Mouse (Mus musculus): Measurements from ENCODE around the gene Olfr972. TPM values are rescaled to one million over a fixed set of nuclear protein-coding genes. Genes with fewer than 3 reads are reported as not detected.

The Olfr972 gene
- polyA plus RNA-seq (2015; fragmentation: Nextera tagmentation; extraction: Ambion mirVana): not detected in 2 replicates

GRCm38 (mm10) chr9:39866122-39866521 is at the start of gene Olfr972:
Gene Olfr972, plus strand, starts transcription at chr9:39866422.

DNA sequence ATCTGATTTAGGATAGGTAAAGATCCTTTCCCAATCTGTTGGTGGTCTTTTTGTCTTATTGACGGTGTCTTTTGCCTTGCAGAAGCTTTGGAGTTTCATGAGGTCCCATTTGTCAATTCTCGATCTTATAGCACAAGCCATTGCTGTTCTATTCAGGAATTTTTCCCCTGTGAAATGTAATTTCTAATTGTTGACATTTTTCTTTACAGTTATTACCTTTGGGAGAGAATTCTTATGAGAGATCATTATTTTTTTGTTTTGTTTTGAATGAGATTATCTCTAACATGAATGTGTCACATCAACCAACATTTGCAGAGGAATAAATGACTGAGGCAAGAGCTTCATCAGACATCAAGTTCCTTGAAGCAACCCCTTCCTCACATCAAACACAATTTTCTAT is 29.6 kb upstream of the Olfr972 start, which contains the start of gene Olfr971:
Gene Olfr971 (plus strand): TSS at position 301 of the 400 bp plus-strand sequence.

DNA sequence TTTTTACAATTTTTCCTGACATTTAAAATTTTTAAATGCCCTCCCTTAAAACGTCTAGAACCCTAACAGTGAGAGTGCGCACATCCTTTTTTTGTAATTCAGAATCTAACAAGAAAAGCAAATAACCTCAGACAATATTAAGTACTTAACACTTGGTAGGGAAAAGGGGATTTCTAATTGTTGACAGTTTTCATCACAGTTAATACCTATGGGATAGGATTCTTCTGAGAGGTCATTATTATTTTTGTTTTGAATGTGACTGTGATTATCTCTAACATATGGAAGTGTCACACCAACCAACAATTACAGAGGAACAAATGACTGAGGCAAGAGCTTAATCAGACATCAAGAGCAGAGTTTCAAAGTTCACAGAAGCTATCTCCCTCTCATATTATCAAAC is 40.8 kb downstream of the Olfr972 start, which contains the start of gene Olfr229:
Gene Olfr229 (plus strand): TSS at position 301 of the 400 bp plus-strand sequence.

Other genes with a start within 250 kb of the Olfr972 start
- not detected in 2 replicates for gene Olfr960, start 245.0 kb upstream of the Olfr972 start, polyA plus RNA-seq (2015; fragmentation: Nextera tagmentation; extraction: Ambion mirVana)
- not detected in 2 replicates for gene Olfr961, start 221.3 kb upstream of the Olfr972 start, polyA plus RNA-seq (2015; fragmentation: Nextera tagmentation; extraction: Ambion mirVana)
- not detected in 2 replicates for gene Olfr963, start 199.2 kb upstream of the Olfr972 start, polyA plus RNA-seq (2015; fragmentation: Nextera tagmentation; extraction: Ambion mirVana)
- not detected in 2 replicates for gene Olfr149, start 159.3 kb upstream of the Olfr972 start, polyA plus RNA-seq (2015; fragmentation: Nextera tagmentation; extraction: Ambion mirVana)
- not detected in 2 replicates for gene Olfr965, start 155.1 kb upstream of the Olfr972 start, polyA plus RNA-seq (2015; fragmentation: Nextera tagmentation; extraction: Ambion mirVana)
- not detected in 2 replicates for gene Olfr150, start 135.4 kb upstream of the Olfr972 start, polyA plus RNA-seq (2015; fragmentation: Nextera tagmentation; extraction: Ambion mirVana)
- not detected in 2 replicates for gene Olfr967, start 120.2 kb upstream of the Olfr972 start, polyA plus RNA-seq (2015; fragmentation: Nextera tagmentation; extraction: Ambion mirVana)
- gene Olfr968, start 83.2 kb upstream of the Olfr972 start, polyA plus RNA-seq (2015; fragmentation: Nextera tagmentation; extraction: Ambion mirVana): not detected in 2 replicates
- gene Olfr969, start 75.5 kb upstream of the Olfr972 start, polyA plus RNA-seq (2015; fragmentation: Nextera tagmentation; extraction: Ambion mirVana): not detected in 2 replicates
- gene Olfr970, start 57.6 kb upstream of the Olfr972 start, polyA plus RNA-seq (2015; fragmentation: Nextera tagmentation; extraction: Ambion mirVana): not detected in 2 replicates
- not detected in 2 replicates for gene Olfr971, start 29.5 kb upstream of the Olfr972 start, polyA plus RNA-seq (2015; fragmentation: Nextera tagmentation; extraction: Ambion mirVana)
- gene Olfr229, start 40.9 kb downstream of the Olfr972 start, polyA plus RNA-seq (2015; fragmentation: Nextera tagmentation; extraction: Ambion mirVana): not detected in 2 replicates
- not detected in 2 replicates for gene Olfr974, start 71.1 kb downstream of the Olfr972 start, polyA plus RNA-seq (2015; fragmentation: Nextera tagmentation; extraction: Ambion mirVana)
- not detected in 2 replicates for gene Olfr975, start 85.6 kb downstream of the Olfr972 start, polyA plus RNA-seq (2015; fragmentation: Nextera tagmentation; extraction: Ambion mirVana)
- not detected in 2 replicates for gene Olfr976, start 94.7 kb downstream of the Olfr972 start, polyA plus RNA-seq (2015; fragmentation: Nextera tagmentation; extraction: Ambion mirVana)
- gene Olfr978, start 125.7 kb downstream of the Olfr972 start, polyA plus RNA-seq (2015; fragmentation: Nextera tagmentation; extraction: Ambion mirVana): not detected in 2 replicates
- gene Olfr979, start 137.0 kb downstream of the Olfr972 start, polyA plus RNA-seq (2015; fragmentation: Nextera tagmentation; extraction: Ambion mirVana): not detected in 2 replicates
- gene Olfr980, start 143.2 kb downstream of the Olfr972 start, polyA plus RNA-seq (2015; fragmentation: Nextera tagmentation; extraction: Ambion mirVana): not detected in 2 replicates
- not detected in 2 replicates for gene Olfr981, start 155.0 kb downstream of the Olfr972 start, polyA plus RNA-seq (2015; fragmentation: Nextera tagmentation; extraction: Ambion mirVana)
- gene Olfr982, start 207.4 kb downstream of the Olfr972 start, polyA plus RNA-seq (2015; fragmentation: Nextera tagmentation; extraction: Ambion mirVana): not detected in 2 replicates
- not detected in 2 replicates for gene Olfr983, start 227.2 kb downstream of the Olfr972 start, polyA plus RNA-seq (2015; fragmentation: Nextera tagmentation; extraction: Ambion mirVana)
- not detected in 2 replicates for gene Olfr984, start 247.8 kb downstream of the Olfr972 start, polyA plus RNA-seq (2015; fragmentation: Nextera tagmentation; extraction: Ambion mirVana)

Data from spleen, postnatal 0 days (tissue).